Mouse (Mus musculus) layer of hippocampus, adult 9-11 months (tissue): Measurements from ENCODE around the gene Fam227a.
"Not testable (repeated sequence)": the region's sequence is repeated elsewhere in the genome, so short reads cannot be mapped to it uniquely, and the experiment has no call there.

ENCODE experiments used
- DNase-seq: peaks from one replicate; pipeline ENCODE4 v3.0.0; 2022

Gene Fam227a

GRCm38 (mm10) chr15:79683707-79684465 lies 25.1 kb upstream of the Fam227a start:
- no peak for DNase-seq

- no peak for DNase-seq
These were observed 24.4 kb upstream of the Fam227a start for GRCm38 (mm10) chr15:79683146-79683545.

- no peak for DNase-seq
These were observed 23.2 kb upstream of the Fam227a start for GRCm38 (mm10) chr15:79681973-79682372.

- no peak for DNase-seq
These were observed 19.2 kb upstream of the Fam227a start for GRCm38 (mm10) chr15:79677936-79678335.

GRCm38 (mm10) chr15:79671828-79672348 lies 13.1 kb upstream of the Fam227a start:
- DNase-seq: not testable (repeated sequence)

GRCm38 (mm10) chr15:79670972-79671299 lies 12.2 kb upstream of the Fam227a start:
- no peak for DNase-seq

- DNase-seq: peak; percentile 90
These were observed 11.7 kb upstream of the Fam227a start, which contains the start of gene Tomm22 for GRCm38 (mm10) chr15:79670249-79670971. TSS of gene Tomm22 (plus strand) at chr15:79670861.

GRCm38 (mm10) chr15:79669195-79669594 lies 10.4 kb upstream of the Fam227a start:
- no peak for DNase-seq

GRCm38 (mm10) chr15:79664666-79665065 lies 5.9 kb upstream of the Fam227a start:
- DNase-seq: peak; percentile 58

GRCm38 (mm10) chr15:79661852-79662251 lies 3.1 kb upstream of the Fam227a start:
- DNase-seq: no peak

- DNase-seq: peak; percentile 82
These were observed 772 bp downstream of the Fam227a start for GRCm38 (mm10) chr15:79657837-79658530.

- no peak for DNase-seq
These were observed 2.3 kb downstream of the Fam227a start for GRCm38 (mm10) chr15:79656451-79656850.

- DNase-seq: no peak
These were observed 7.3 kb downstream of the Fam227a start for GRCm38 (mm10) chr15:79651481-79651880.

- DNase-seq: no peak
These were observed 8.2 kb downstream of the Fam227a start for GRCm38 (mm10) chr15:79650569-79650968.

GRCm38 (mm10) chr15:79648130-79648529 lies 10.6 kb downstream of the Fam227a start:
- no peak for DNase-seq

- DNase-seq: no peak
These were observed 13.3 kb downstream of the Fam227a start for GRCm38 (mm10) chr15:79645483-79645882.

- peak; percentile 27 for DNase-seq
These were observed 17.5 kb downstream of the Fam227a start for GRCm38 (mm10) chr15:79641135-79641817.

GRCm38 (mm10) chr15:79630471-79630870 lies 28.3 kb downstream of the Fam227a start:
- DNase-seq: no peak

GRCm38 (mm10) chr15:79619770-79620414 lies 38.9 kb downstream of the Fam227a start:
- DNase-seq: no peak

- DNase-seq: no peak
These were observed 40.3 kb downstream of the Fam227a start for GRCm38 (mm10) chr15:79618456-79618855.

- DNase-seq: no peak
These were observed 41.6 kb downstream of the Fam227a start for GRCm38 (mm10) chr15:79617135-79617534.

- no peak for DNase-seq
These were observed 42.0 kb downstream of the Fam227a start for GRCm38 (mm10) chr15:79616729-79617128.
